21 mouse cellular contexts compared by ENCODE assay signal in genomic region chr3:109153410-109153809, GRCm38 (mm10).
"Had no signal": no experiment of that assay in that cellular context is flagged by ENCODE, and none has a peak within 500 bp of the region (broad histone marks: within the 10 kb centered on the region; RNA-seq: fewer than 3 reads in every experiment).

No protein-coding gene starts in this region.

- DNase-seq: kidney, adult 11 months; kidney, adult 8-10 months; kidney, postnatal 10 days; kidney, postnatal 36 days; left cerebral cortex, postnatal 4 days; liver, postnatal 0 days; lung, embryonic 14.5 days; midbrain, embryonic 14.5 days; right cerebral cortex, postnatal 14 days; right cerebral cortex, postnatal 4 days; thymus, postnatal 25 days had no signal

- H3K27me3 ChIP-seq: kidney, embryonic 15.5 days; limb, embryonic 12.5 days; limb, embryonic 15.5 days; neural tube, embryonic 13.5 days had no signal

- H3K27ac ChIP-seq: kidney, embryonic 15.5 days; limb, embryonic 12.5 days; limb, embryonic 15.5 days; liver, embryonic 14.5 days; macrophage; neural tube, embryonic 13.5 days; stomach, postnatal 0 days had no signal

- H3K9ac ChIP-seq: kidney, embryonic 15.5 days; limb, embryonic 12.5 days; limb, embryonic 15.5 days; liver, embryonic 14.5 days; liver, postnatal 0 days; lung, embryonic 14.5 days; neural tube, embryonic 13.5 days had no signal

- ATAC-seq: liver, postnatal 0 days; lung, postnatal 0 days had no signal

- H3K4me3 ChIP-seq: kidney, embryonic 15.5 days; limb, embryonic 12.5 days; limb, embryonic 15.5 days; neural tube, embryonic 13.5 days had no signal

- H3K4me1 ChIP-seq: kidney, embryonic 15.5 days; neural tube, embryonic 13.5 days had no signal

- H3K4me2 ChIP-seq: kidney, embryonic 15.5 days; limb, embryonic 12.5 days; limb, embryonic 15.5 days; liver, embryonic 11.5 days; lung, embryonic 14.5 days; midbrain, embryonic 11.5 days; neural tube, embryonic 13.5 days had no signal

- H3K9me3 ChIP-seq: kidney, embryonic 15.5 days; limb, embryonic 12.5 days; limb, embryonic 15.5 days; neural tube, embryonic 13.5 days had no signal
